Mouse (Mus musculus): Measurements from ENCODE around the gene Tenm3. TPM values are rescaled to one million over a fixed set of nuclear protein-coding genes. Genes with fewer than 3 reads are reported as not detected.

The Tenm3 gene
- polyA plus RNA-seq, 1 experiment from 2014 or later, result 49.8 TPM

- no peaks in the 10 kb centered on the region for H3K4me1 ChIP-seq (replicated peaks; ENCODE audit: control insufficient read depth, insufficient read depth, low read length)
- ATAC-seq (ENCODE audit: low FRiP score) (no peak), DNase-seq (ENCODE audit: low spot score) (no peak)
- H3K9me3 ChIP-seq (ENCODE audit: control insufficient read depth, low read length), result no peaks in the 10 kb centered on the region
- H3K4me3 ChIP-seq (ENCODE audit: low read depth, low read length), result no peak overlapping the region
- H3K27ac ChIP-seq (ENCODE audit: low read depth, low read length), result no peak overlapping the region
- no peaks in the 10 kb centered on the region for H3K27me3 ChIP-seq (ENCODE audit: control insufficient read depth, insufficient read depth, low read length)
- H3K9ac ChIP-seq (ENCODE audit: low read depth, low read length), result no peak overlapping the region
- 95% methylated on average over 6 of the region's 6 CpGs for WGBS
- no peaks in the 10 kb centered on the region for H3K36me3 ChIP-seq (ENCODE audit: control insufficient read depth, insufficient read depth, low read length)
- H3K4me2 ChIP-seq (replicated peaks; ENCODE audit: low read depth, low read length), result no peak overlapping the region
Observed at GRCm38 (mm10) chr8:48742741-48743140, 101.0 kb downstream of the Tenm3 start.

GRCm38 (mm10) chr8:48740951-48741350, 102.8 kb downstream of the Tenm3 start:
- WGBS, result 83% methylated on average over 11 of the region's 11 CpGs
- no peak for DNase-seq (ENCODE audit: low spot score)
- no peaks in the 10 kb centered on the region for H3K4me1 ChIP-seq (replicated peaks; ENCODE audit: control insufficient read depth, insufficient read depth, low read length)
- no peaks in the 10 kb centered on the region for H3K9me3 ChIP-seq (ENCODE audit: control insufficient read depth, low read length)
- no peak overlapping the region for H3K4me2 ChIP-seq (replicated peaks; ENCODE audit: low read depth, low read length)
- no peaks in the 10 kb centered on the region for H3K36me3 ChIP-seq (ENCODE audit: control insufficient read depth, insufficient read depth, low read length)
- no peaks in the 10 kb centered on the region for H3K27me3 ChIP-seq (ENCODE audit: control insufficient read depth, insufficient read depth, low read length)
- no peak for ATAC-seq (ENCODE audit: low FRiP score)
- no peak overlapping the region for H3K9ac ChIP-seq (ENCODE audit: low read depth, low read length)
- H3K27ac ChIP-seq (ENCODE audit: low read depth, low read length), result no peak overlapping the region
- no peak overlapping the region for H3K4me3 ChIP-seq (ENCODE audit: low read depth, low read length)

- ATAC-seq (ENCODE audit: low FRiP score) (no peak), DNase-seq (ENCODE audit: low spot score) (no peak)
- Histone ChIP-seq H3K4me1 (replicated peaks; ENCODE audit: control insufficient read depth, insufficient read depth, low read length) (no peaks in the 10 kb centered on the region), H3K36me3 (ENCODE audit: control insufficient read depth, insufficient read depth, low read length) (no peaks in the 10 kb centered on the region), H3K4me2 (replicated peaks; ENCODE audit: low read depth, low read length) (no peak overlapping the region), H3K27me3 (ENCODE audit: control insufficient read depth, insufficient read depth, low read length) (no peaks in the 10 kb centered on the region), H3K4me3 (ENCODE audit: low read depth, low read length) (no peak overlapping the region), H3K9me3 (ENCODE audit: control insufficient read depth, low read length) (no peaks in the 10 kb centered on the region), H3K27ac (ENCODE audit: low read depth, low read length) (no peak overlapping the region), H3K9ac (ENCODE audit: low read depth, low read length) (no peak overlapping the region)
- 72% methylated on average over 23 of the region's 23 CpGs for WGBS
Observed at GRCm38 (mm10) chr8:48740147-48740881, 103.4 kb downstream of the Tenm3 start.

DNA sequence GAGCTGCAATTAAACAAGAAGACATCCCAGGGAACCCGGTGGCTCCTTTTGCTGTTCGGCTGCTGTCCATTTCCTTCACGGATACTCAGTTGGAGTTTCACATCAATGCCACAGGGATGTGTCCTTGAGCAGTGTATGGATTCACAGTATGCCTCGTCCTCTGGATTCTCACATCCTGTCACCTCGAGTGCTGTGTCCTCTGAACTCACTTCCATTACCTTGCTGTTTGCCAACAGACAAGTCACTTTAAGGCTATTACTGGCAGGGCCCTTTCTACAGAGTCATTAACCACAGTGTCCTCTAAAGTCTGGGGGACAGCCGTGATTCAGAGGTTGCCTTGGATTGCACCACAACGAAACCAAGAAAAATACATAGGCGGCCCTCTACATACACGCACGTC, 110.0 kb downstream of the Tenm3 start:
- DNase-seq (ENCODE audit: low spot score), result no peak
- Histone ChIP-seq H3K36me3 (ENCODE audit: control insufficient read depth, insufficient read depth, low read length) (no peaks in the 10 kb centered on the region), H3K9me3 (ENCODE audit: control insufficient read depth, low read length) (no peaks in the 10 kb centered on the region), H3K27ac (ENCODE audit: low read depth, low read length) (no peak overlapping the region), H3K4me3 (ENCODE audit: low read depth, low read length) (no peak overlapping the region), H3K27me3 (ENCODE audit: control insufficient read depth, insufficient read depth, low read length) (no peaks in the 10 kb centered on the region), H3K4me1 (replicated peaks; ENCODE audit: control insufficient read depth, insufficient read depth, low read length) (no peaks in the 10 kb centered on the region), H3K9ac (ENCODE audit: low read depth, low read length) (no peak overlapping the region), H3K4me2 (replicated peaks; ENCODE audit: low read depth, low read length) (no peak overlapping the region)
- ATAC-seq (ENCODE audit: low FRiP score), result no peak
- 84% methylated on average over 10 of the region's 10 CpGs for WGBS

GRCm38 (mm10) chr8:48733057-48733456, 110.7 kb downstream of the Tenm3 start:
- no peak overlapping the region for H3K27ac ChIP-seq (ENCODE audit: low read depth, low read length)
- DNase-seq (ENCODE audit: low spot score) (no peak), ATAC-seq (ENCODE audit: low FRiP score) (no peak)

DNA sequence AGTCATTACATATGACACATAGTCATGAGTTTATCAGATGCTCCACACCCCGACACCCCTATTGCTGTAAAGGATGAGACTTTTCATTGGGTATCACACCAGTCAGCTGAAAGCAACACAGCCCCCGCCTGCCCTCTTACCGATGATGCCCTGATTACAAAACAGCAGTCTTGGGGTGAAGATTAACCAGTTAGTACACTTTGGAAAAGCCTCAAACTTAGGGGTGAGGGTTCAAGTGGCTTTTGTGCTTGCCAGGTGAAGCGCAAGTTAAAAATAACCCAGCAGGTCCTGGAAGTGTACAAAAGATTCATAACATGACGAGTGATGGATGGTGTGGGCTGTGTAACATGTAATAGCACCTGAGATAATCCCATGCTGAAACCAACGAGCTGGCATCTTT, 113.0 kb downstream of the Tenm3 start:
- H3K36me3 ChIP-seq (ENCODE audit: control insufficient read depth, insufficient read depth, low read length), result no peaks in the 10 kb centered on the region
- no peak overlapping the region for H3K4me3 ChIP-seq (ENCODE audit: low read depth, low read length)
- H3K27me3 ChIP-seq (ENCODE audit: control insufficient read depth, insufficient read depth, low read length), result no peaks in the 10 kb centered on the region
- ATAC-seq (ENCODE audit: low FRiP score) (no peak), DNase-seq (ENCODE audit: low spot score) (no peak)
- 68% methylated on average over 6 of the region's 6 CpGs for WGBS
- no peak overlapping the region for H3K9ac ChIP-seq (ENCODE audit: low read depth, low read length)
- H3K4me2 ChIP-seq (replicated peaks; ENCODE audit: low read depth, low read length), result no peak overlapping the region
- H3K9me3 ChIP-seq (ENCODE audit: control insufficient read depth, low read length), result no peaks in the 10 kb centered on the region
- H3K27ac ChIP-seq (ENCODE audit: low read depth, low read length), result no peak overlapping the region
- H3K4me1 ChIP-seq (replicated peaks; ENCODE audit: control insufficient read depth, insufficient read depth, low read length), result no peaks in the 10 kb centered on the region

More at GRCm38 (mm10) chr8:48733057-48733456, 110.7 kb downstream of the Tenm3 start:
- Histone ChIP-seq H3K9ac (ENCODE audit: low read depth, low read length) (no peak overlapping the region), H3K4me3 (ENCODE audit: low read depth, low read length) (no peak overlapping the region), H3K36me3 (ENCODE audit: control insufficient read depth, insufficient read depth, low read length) (no peaks in the 10 kb centered on the region), H3K4me2 (replicated peaks; ENCODE audit: low read depth, low read length) (no peak overlapping the region), H3K9me3 (ENCODE audit: control insufficient read depth, low read length) (no peaks in the 10 kb centered on the region), H3K4me1 (replicated peaks; ENCODE audit: control insufficient read depth, insufficient read depth, low read length) (no peaks in the 10 kb centered on the region), H3K27me3 (ENCODE audit: control insufficient read depth, insufficient read depth, low read length) (no peaks in the 10 kb centered on the region)
- WGBS, result 72% methylated on average over 4 of the region's 4 CpGs

DNA sequence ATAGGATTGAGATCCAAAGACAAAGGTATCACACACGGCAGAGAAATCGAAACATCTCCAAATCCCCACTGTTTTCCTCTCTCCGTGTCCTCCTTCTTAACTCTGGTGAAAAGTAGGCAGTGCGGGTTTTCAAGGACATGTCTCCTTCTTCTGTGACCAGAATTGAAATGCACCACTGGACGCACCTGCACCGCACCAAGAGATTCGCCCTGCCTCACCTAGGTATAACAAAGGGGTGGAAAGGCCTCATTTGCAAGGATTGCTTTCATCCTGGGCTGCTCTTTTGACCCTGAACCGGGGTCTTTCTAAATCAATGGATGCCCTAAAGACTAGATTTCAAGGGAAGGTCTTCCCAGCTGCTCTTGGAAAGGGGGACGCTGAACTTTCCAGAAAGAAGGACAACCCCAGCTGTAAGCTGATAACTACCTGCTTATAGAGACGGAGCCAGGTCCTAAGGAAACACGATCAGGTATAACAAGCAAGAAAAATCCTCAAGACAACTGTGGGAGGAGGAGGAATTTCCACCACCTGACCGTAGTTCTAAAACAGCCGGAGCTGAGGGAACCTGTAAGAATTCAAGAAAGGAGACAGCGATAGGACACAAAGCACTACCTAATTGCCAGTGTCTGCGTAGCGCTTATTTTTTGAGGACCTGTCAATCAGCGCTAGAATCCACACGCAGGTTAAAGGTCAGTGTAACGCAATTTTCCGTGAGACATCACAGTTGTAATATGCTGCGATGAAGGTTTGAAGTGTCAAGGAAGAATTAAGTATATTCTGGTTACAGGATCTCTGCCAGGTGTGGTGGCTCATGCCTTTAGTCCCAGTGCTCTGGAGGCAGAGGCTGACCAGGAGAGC, 114.7 kb downstream of the Tenm3 start:
- H3K36me3 ChIP-seq (ENCODE audit: control insufficient read depth, insufficient read depth, low read length), result no peaks in the 10 kb centered on the region
- H3K9me3 ChIP-seq (ENCODE audit: control insufficient read depth, low read length), result no peaks in the 10 kb centered on the region
- ATAC-seq (ENCODE audit: low FRiP score) (no peak), DNase-seq (ENCODE audit: low spot score) (no peak)
- no peak overlapping the region for H3K27ac ChIP-seq (ENCODE audit: low read depth, low read length)
- no peak overlapping the region for H3K4me3 ChIP-seq (ENCODE audit: low read depth, low read length)
- H3K4me2 ChIP-seq (replicated peaks; ENCODE audit: low read depth, low read length), result no peak overlapping the region
- no peaks in the 10 kb centered on the region for H3K27me3 ChIP-seq (ENCODE audit: control insufficient read depth, insufficient read depth, low read length)
- H3K4me1 ChIP-seq (replicated peaks; ENCODE audit: control insufficient read depth, insufficient read depth, low read length), result no peaks in the 10 kb centered on the region
- no peak overlapping the region for H3K9ac ChIP-seq (ENCODE audit: low read depth, low read length)
- 83% methylated on average over 21 of the region's 21 CpGs for WGBS

- no peak overlapping the region for H3K27ac ChIP-seq (ENCODE audit: low read depth, low read length)
- H3K4me1 ChIP-seq (replicated peaks; ENCODE audit: control insufficient read depth, insufficient read depth, low read length), result no peaks in the 10 kb centered on the region
- H3K4me3 ChIP-seq (ENCODE audit: low read depth, low read length), result no peak overlapping the region
- H3K36me3 ChIP-seq (ENCODE audit: control insufficient read depth, insufficient read depth, low read length), result no peaks in the 10 kb centered on the region
- WGBS, result 95% methylated on average over 6 of the region's 6 CpGs
- ATAC-seq (ENCODE audit: low FRiP score) (no peak), DNase-seq (ENCODE audit: low spot score) (no peak)
- H3K27me3 ChIP-seq (ENCODE audit: control insufficient read depth, insufficient read depth, low read length), result no peaks in the 10 kb centered on the region
- no peaks in the 10 kb centered on the region for H3K9me3 ChIP-seq (ENCODE audit: control insufficient read depth, low read length)
- no peak overlapping the region for H3K9ac ChIP-seq (ENCODE audit: low read depth, low read length)
- H3K4me2 ChIP-seq (replicated peaks; ENCODE audit: low read depth, low read length), result no peak overlapping the region
Observed at GRCm38 (mm10) chr8:48728006-48728405, 115.7 kb downstream of the Tenm3 start.

Data from hindbrain, embryonic 11.5 days (tissue).